In genomic region chr4:138216891-138217392, GRCm38 (mm10) we compare ENCODE assay signal across 8 mouse cellular contexts. TPM values are rescaled to one million over a fixed set of nuclear protein-coding genes. Genes with fewer than 3 reads are reported as not detected.
DNase-seq lines count a peak whose midpoint lies in the region; ATAC-seq lines count a peak whose summit lies in the region.

No protein-coding gene starts in this region.

- H3K9me3 ChIP-seq in heart, embryonic 13.5 days: no peaks in the 10 kb centered on the region
- H3K9me3 ChIP-seq in liver, embryonic 12.5 days (replicated peaks): no peaks in the 10 kb centered on the region
- no peaks in the 10 kb centered on the region for H3K9me3 ChIP-seq in stomach, embryonic 15.5 days

- peaks cover 5% of the 10 kb centered on the region for H3K36me3 ChIP-seq in heart, embryonic 13.5 days
- H3K36me3 ChIP-seq in liver, embryonic 12.5 days: peaks cover 28% of the 10 kb centered on the region
- peaks cover under 1% of the 10 kb centered on the region; the same call in 1 of the 2 replicates for H3K36me3 ChIP-seq in stomach, embryonic 15.5 days

- H3K4me3 ChIP-seq in brown adipose tissue, adult 24 weeks (ENCODE audit: insufficient read depth, low read depth, low read length): peak overlapping the region; percentile 97
- peak overlapping the region; percentile 99 for H3K4me3 ChIP-seq in heart, embryonic 13.5 days
- H3K4me3 ChIP-seq in liver, embryonic 12.5 days: peak overlapping the region; percentile 88
- H3K4me3 ChIP-seq in stomach, embryonic 15.5 days (replicated peaks): peak overlapping the region; percentile 97

- 0% methylated on average over 50 of the region's 68 CpGs for WGBS in heart, embryonic 13.5 days
- 2% methylated on average over 61 of the region's 68 CpGs for whole genome bisulfite sequencing in liver, embryonic 12.5 days (ENCODE audit: insufficient replicate concordance)
- under 1% methylated on average over 54 of the region's 68 CpGs for WGBS in stomach, embryonic 15.5 days

- peak overlapping the region; percentile 83 for H3K27ac ChIP-seq in brown adipose tissue, adult 24 weeks (replicated peaks; ENCODE audit: low read depth, low read length)
- H3K27ac ChIP-seq in heart, embryonic 13.5 days (replicated peaks): peak overlapping the region; percentile 100
- peak overlapping the region; percentile 98 for H3K27ac ChIP-seq in liver, embryonic 12.5 days
- peak overlapping the region; percentile 99 for H3K27ac ChIP-seq in stomach, embryonic 15.5 days

- peak; percentile 100 for DNase-seq in CD4-positive, CD25-positive, alpha-beta regulatory T cell, adult 2 months (ENCODE audit: low read depth, low spot score)
- peak; percentile 55 for DNase-seq in fat pad, adult 2 months (ENCODE audit: extremely low read depth, low read depth, low spot score)
- DNase-seq in kidney, postnatal 10 days: peak; percentile 99
- peak; percentile 97 to 98 for DNase-seq in natural killer cell, adult 2 months (ENCODE audit: low spot score in 2 of 2)

- H3K4me1 ChIP-seq in brown adipose tissue, adult 24 weeks (ENCODE audit: control insufficient read depth, insufficient read depth, insufficient read length, low read length): peaks cover 7% of the 10 kb centered on the region; the same call in 1 of the 2 replicates
- H3K4me1 ChIP-seq in heart, embryonic 13.5 days: peaks cover 50% of the 10 kb centered on the region
- peaks cover 54% of the 10 kb centered on the region for H3K4me1 ChIP-seq in liver, embryonic 12.5 days
- peaks cover 30% of the 10 kb centered on the region for H3K4me1 ChIP-seq in stomach, embryonic 15.5 days

- peak overlapping the region; percentile 99 for H3K9ac ChIP-seq in heart, embryonic 13.5 days
- peak overlapping the region; percentile 98 for H3K9ac ChIP-seq in liver, embryonic 12.5 days
- peak overlapping the region; percentile 94 for H3K9ac ChIP-seq in stomach, embryonic 15.5 days

- H3K4me2 ChIP-seq in heart, embryonic 13.5 days: peak overlapping the region; percentile 93
- H3K4me2 ChIP-seq in liver, embryonic 12.5 days: peak overlapping the region; percentile 84
- H3K4me2 ChIP-seq in stomach, embryonic 15.5 days: peak overlapping the region; percentile 77

- no peaks in the 10 kb centered on the region for H3K27me3 ChIP-seq in heart, embryonic 13.5 days (replicated peaks)
- H3K27me3 ChIP-seq in liver, embryonic 12.5 days (replicated peaks): no peaks in the 10 kb centered on the region
- H3K27me3 ChIP-seq in stomach, embryonic 15.5 days (replicated peaks): no peaks in the 10 kb centered on the region

- peak; percentile 97 for ATAC-seq in heart, embryonic 13.5 days (ENCODE audit: extremely low read depth, insufficient number of reproducible peaks, low FRiP score, low TSS enrichment)
- peak; percentile 96 for ATAC-seq in liver, embryonic 12.5 days
- peak; percentile 97 for ATAC-seq in stomach, embryonic 15.5 days (ENCODE audit: insufficient read depth, low FRiP score, low read depth)

RNA-seq across cellular contexts. Expression of gene Hp1bp3, which starts 0.8 kb away (rescaled TPM):
- 65.0 and 71.4 TPM in 2 replicates for polyA plus RNA-seq in brown adipose tissue, adult 24 weeks (2012; ENCODE audit: insufficient read depth, insufficient read length, missing spikeins)
- polyA plus RNA-seq in heart, embryonic 13.5 days (2015; fragmentation: Nextera tagmentation; extraction: Ambion mirVana): 94.5 and 104 TPM in 2 replicates
- 48.2 and 50.1 TPM in 2 replicates for polyA plus RNA-seq in liver, embryonic 12.5 days (2016; fragmentation: Nextera tagmentation; extraction: Ambion mirVana)
- polyA plus RNA-seq in stomach, embryonic 15.5 days (2015; fragmentation: Nextera tagmentation; extraction: Ambion mirVana): 129 and 131 TPM in 2 replicates

RNA-seq across cellular contexts. Expression of gene Sh2d5, which starts 33.3 kb away (rescaled TPM):
- not detected in 2 replicates for polyA plus RNA-seq in brown adipose tissue, adult 24 weeks (2012; ENCODE audit: insufficient read depth, insufficient read length, missing spikeins)
- polyA plus RNA-seq in heart, embryonic 13.5 days (2015; fragmentation: Nextera tagmentation; extraction: Ambion mirVana): 0.31 and 0.37 TPM in 2 replicates
- polyA plus RNA-seq in liver, embryonic 12.5 days (2016; fragmentation: Nextera tagmentation; extraction: Ambion mirVana): 0.61 and 0.87 TPM in 2 replicates
- polyA plus RNA-seq in stomach, embryonic 15.5 days (2015; fragmentation: Nextera tagmentation; extraction: Ambion mirVana): 0.85 and 0.88 TPM in 2 replicates

RNA-seq across cellular contexts. Expression of gene Kif17, which starts 33.3 kb away (rescaled TPM):
- polyA plus RNA-seq in brown adipose tissue, adult 24 weeks (2012; ENCODE audit: insufficient read depth, insufficient read length, missing spikeins): not detected in 2 replicates
- polyA plus RNA-seq in heart, embryonic 13.5 days (2015; fragmentation: Nextera tagmentation; extraction: Ambion mirVana): 0.76 and 0.79 TPM in 2 replicates
- polyA plus RNA-seq in liver, embryonic 12.5 days (2016; fragmentation: Nextera tagmentation; extraction: Ambion mirVana): 0.26 and 0.37 TPM in 2 replicates
- 1.7 and 1.9 TPM in 2 replicates for polyA plus RNA-seq in stomach, embryonic 15.5 days (2015; fragmentation: Nextera tagmentation; extraction: Ambion mirVana)

Comparison
In these comparisons a context has a peak if more than half of its experiments do, and no peak if none do; other contexts are left out.
1. Peak in every context shown above with its lines: DNase-seq, ATAC-seq, H3K4me3 ChIP-seq and H3K27ac ChIP-seq.